Mouse (Mus musculus): ENCODE data around the gene Pias4. TPM values are rescaled to one million over a fixed set of nuclear protein-coding genes. Genes with fewer than 3 reads are reported as not detected.
A peak's percentile ranks its signal among the peaks of the same experiment; 100 is the strongest.
"Not testable (repeated sequence)": the region's sequence is repeated elsewhere in the genome, so short reads cannot be mapped to it uniquely, and the experiment has no call there.

Gene Pias4
- polyA plus RNA-seq (2015; fragmentation: Nextera tagmentation; extraction: Ambion mirVana) = 27.9 TPM in 2 replicates

DNA sequence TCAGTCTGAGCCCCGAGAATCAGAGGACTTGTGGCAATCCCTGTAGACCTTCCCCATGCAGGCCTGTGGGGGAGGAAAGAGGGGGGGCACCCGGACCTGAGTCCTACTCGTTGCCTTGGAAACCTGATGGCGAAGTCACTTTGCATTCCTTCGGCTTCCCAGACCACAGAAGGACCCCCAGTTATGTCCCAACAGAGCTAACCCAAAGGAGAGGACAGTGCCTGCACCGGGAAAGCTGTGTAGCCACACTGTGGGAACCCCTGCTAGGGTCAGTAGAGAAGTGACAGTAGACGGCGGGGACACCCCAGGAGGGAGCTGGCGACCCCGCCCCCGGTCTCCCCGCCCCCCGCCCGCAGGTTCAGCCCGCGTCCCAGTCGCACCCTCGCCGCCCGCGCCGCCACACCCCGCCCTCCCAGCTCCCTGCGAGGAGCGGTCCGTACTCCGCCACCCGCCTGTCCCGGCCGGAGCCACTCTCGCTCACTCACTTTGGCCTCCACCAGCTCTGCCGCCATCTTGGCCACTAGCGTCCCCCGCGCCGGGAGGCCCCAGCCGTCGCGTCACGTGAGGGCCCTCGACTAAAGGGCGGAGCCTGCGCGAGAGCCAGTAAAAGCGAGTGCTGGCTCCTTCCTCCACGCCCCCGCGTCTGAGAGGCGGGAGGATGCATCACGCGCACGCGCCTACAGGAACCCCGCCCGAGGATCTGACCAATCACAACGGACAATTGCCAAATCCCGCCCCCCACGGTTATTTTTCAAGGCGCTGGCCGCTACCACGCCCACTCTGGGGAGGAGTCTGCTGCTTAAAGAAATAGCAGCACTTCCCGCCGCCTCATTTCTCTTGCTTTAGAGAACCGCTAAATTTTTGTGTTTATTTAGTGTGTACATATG is at the start of gene Pias4:
TSS of gene Pias4 (minus strand) at position 724 of the 887 bp plus-strand sequence.
- Histone ChIP-seq H3K4me1 (ENCODE audit: insufficient read depth, low read depth, low read length) (peaks cover 16% of the 10 kb centered on the region), H3K9ac (replicated peaks; ENCODE audit: low read depth) (peak within 1 kb of the TSS; percentile 77), H3K9me3 (ENCODE audit: low read length) (no peaks in the 10 kb centered on the region), H3K36me3 (ENCODE audit: insufficient read depth, low read length) (peaks cover 1% of the 10 kb centered on the region; the same call in 1 of the 2 replicates), H3K27ac (ENCODE audit: low read length) (peak within 1 kb of the TSS; percentile 85), H3K4me3 (ENCODE audit: low read depth, low read length) (peak within 1 kb of the TSS; percentile 88), H3K27me3 (replicated peaks; ENCODE audit: insufficient read depth, low read length) (no peaks in the 10 kb centered on the region), H3K4me2 (replicated peaks; ENCODE audit: low read depth, low read length) (peak within 1 kb of the TSS; percentile 93)
- peak; percentile 93 for ATAC-seq
- no peak for TF ChIP-seq EP300 (IDR thresholded peaks at IDR 0.05)
- TF ChIP-seq CTCF (IDR thresholded peaks at IDR 0.05) = no peak
- WGBS = under 1% methylated on average over 38 of the region's 64 CpGs
- DNase-seq (ENCODE audit: low spot score) = peak; percentile 100

DNA sequence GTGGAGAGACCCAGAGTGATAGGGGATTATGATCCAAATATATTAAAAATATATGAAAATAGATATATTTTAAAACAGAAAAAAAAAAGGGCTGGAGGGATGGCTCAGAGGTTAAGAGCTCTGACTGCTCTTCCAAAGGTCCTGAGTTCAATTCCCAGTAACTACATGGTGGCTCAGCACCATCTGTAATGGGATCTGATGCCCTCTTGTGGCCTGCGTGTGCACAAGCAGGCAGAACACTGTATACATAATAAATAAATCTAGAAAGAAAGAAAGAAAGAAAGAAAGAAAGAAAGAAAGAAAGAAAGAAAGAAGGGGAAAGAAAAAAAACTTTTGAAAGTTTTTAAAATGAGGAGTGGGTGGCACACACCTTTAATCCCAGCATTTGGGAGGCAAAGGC is 49.5 kb upstream of the Pias4 start:
- WGBS = 3% methylated on average over 1 of the region's 1 CpGs
- DNase-seq (ENCODE audit: low spot score) = peak; percentile 23
- H3K4me1 ChIP-seq (ENCODE audit: insufficient read depth, low read depth, low read length); H3K4me3 ChIP-seq (ENCODE audit: low read depth, low read length); H3K36me3 ChIP-seq (ENCODE audit: insufficient read depth, low read length); H3K27ac ChIP-seq (ENCODE audit: low read length); H3K9me3 ChIP-seq (ENCODE audit: low read length); ATAC-seq; H3K27me3 ChIP-seq (replicated peaks; ENCODE audit: insufficient read depth, low read length); H3K9ac ChIP-seq (replicated peaks; ENCODE audit: low read depth); H3K4me2 ChIP-seq (replicated peaks; ENCODE audit: low read depth, low read length): not testable (repeated sequence)
- TF ChIP-seq CTCF (IDR thresholded peaks at IDR 0.05) = peak; percentile 71

DNA sequence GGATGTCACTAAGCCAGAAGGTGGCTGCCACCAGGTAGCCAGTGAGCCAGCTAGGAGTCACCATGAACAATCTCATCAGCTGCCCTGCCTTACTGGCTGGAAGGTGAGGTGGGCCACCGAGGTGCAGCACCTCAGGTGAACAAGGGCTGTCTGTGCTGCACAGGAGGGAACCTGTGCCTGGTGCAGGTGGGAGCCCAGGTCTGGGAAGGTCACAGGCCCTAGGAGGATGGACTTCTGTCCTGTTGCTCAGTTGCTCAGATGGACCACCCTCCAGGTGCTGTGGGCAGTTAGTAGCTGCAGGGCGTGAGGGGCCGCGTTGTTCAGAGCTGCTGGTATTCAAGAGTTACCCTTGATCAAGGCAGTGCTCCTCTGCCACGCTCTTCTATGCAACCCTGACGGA is 49.1 kb upstream of the Pias4 start:
- H3K4me1 ChIP-seq (ENCODE audit: insufficient read depth, low read depth, low read length) = no peaks in the 10 kb centered on the region
- no peaks in the 10 kb centered on the region for H3K27me3 ChIP-seq (replicated peaks; ENCODE audit: insufficient read depth, low read length)
- H3K36me3 ChIP-seq (ENCODE audit: insufficient read depth, low read length) = no peaks in the 10 kb centered on the region
- no peak overlapping the region for H3K27ac ChIP-seq (ENCODE audit: low read length)
- ATAC-seq (no peak), DNase-seq (ENCODE audit: low spot score) (no peak)
- no peak overlapping the region for H3K9ac ChIP-seq (replicated peaks; ENCODE audit: low read depth)
- no peaks in the 10 kb centered on the region for H3K9me3 ChIP-seq (ENCODE audit: low read length)
- 80% methylated on average over 6 of the region's 6 CpGs for WGBS
- no peak overlapping the region for H3K4me3 ChIP-seq (ENCODE audit: low read depth, low read length)
- no peak overlapping the region for H3K4me2 ChIP-seq (replicated peaks; ENCODE audit: low read depth, low read length)
- TF ChIP-seq EP300 (IDR thresholded peaks at IDR 0.05) (no peak), CTCF (IDR thresholded peaks at IDR 0.05) (no peak)

DNA sequence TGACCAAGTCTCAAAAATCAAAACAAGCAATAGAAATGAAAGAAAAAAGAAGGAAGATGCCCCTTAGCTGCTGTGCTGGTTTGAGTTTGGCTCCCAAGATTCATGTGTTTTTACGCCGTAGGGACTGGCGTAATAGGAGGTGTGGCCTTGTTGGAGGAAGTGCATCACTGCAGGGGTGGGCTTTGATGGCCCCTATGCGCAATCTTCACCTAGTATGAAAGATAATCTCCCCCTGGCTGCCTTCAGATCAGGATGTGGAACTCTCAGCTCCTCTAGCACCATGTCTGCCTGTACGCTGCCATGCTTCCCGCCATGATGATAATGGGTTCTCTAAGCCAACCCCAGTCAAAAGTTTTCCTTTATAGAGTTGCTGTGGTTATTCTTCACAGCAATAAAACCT is 48.5 kb upstream of the Pias4 start:
- H3K9ac ChIP-seq (replicated peaks; ENCODE audit: low read depth) = no peak overlapping the region
- DNase-seq (ENCODE audit: low spot score) (no peak), ATAC-seq (no peak)
- no peaks in the 10 kb centered on the region for H3K36me3 ChIP-seq (ENCODE audit: insufficient read depth, low read length)
- H3K4me1 ChIP-seq (ENCODE audit: insufficient read depth, low read depth, low read length) = no peaks in the 10 kb centered on the region
- H3K27me3 ChIP-seq (replicated peaks; ENCODE audit: insufficient read depth, low read length) = no peaks in the 10 kb centered on the region
- H3K9me3 ChIP-seq (ENCODE audit: low read length) = no peaks in the 10 kb centered on the region
- no peak overlapping the region for H3K4me2 ChIP-seq (replicated peaks; ENCODE audit: low read depth, low read length)
- WGBS = 81% methylated on average over 6 of the region's 6 CpGs
- TF ChIP-seq EP300 (IDR thresholded peaks at IDR 0.05) = no peak
- TF ChIP-seq CTCF (IDR thresholded peaks at IDR 0.05) = no peak
- H3K27ac ChIP-seq (ENCODE audit: low read length) = no peak overlapping the region
- no peak overlapping the region for H3K4me3 ChIP-seq (ENCODE audit: low read depth, low read length)

DNA sequence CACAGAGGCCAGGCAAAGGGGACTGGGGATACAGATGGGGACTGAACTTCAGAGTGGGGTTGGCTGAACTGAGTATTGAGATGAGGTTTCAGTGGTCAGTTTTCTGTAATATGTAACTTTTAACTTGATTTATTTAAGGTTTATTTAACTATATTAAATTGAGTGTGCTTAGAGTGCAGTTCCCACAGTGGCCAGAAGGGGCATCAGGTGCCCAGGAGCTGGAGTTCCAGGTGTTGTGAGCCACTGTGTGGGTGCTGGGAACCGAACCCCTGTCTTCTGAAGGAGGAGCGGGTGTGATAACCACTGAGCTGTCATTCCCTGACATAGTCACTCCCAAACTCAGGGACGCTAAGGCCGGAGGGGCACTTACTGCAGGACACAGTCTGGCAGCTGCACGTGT is 42.4 kb upstream of the Pias4 start:
- no peaks in the 10 kb centered on the region for H3K4me1 ChIP-seq (ENCODE audit: insufficient read depth, low read depth, low read length)
- H3K27ac ChIP-seq (ENCODE audit: low read length) = no peak overlapping the region
- ATAC-seq (no peak), DNase-seq (ENCODE audit: low spot score) (no peak)
- peak; percentile 29 for TF ChIP-seq CTCF (IDR thresholded peaks at IDR 0.05)
- no peak for TF ChIP-seq EP300 (IDR thresholded peaks at IDR 0.05)
- H3K4me3 ChIP-seq (ENCODE audit: low read depth, low read length) = no peak overlapping the region
- no peaks in the 10 kb centered on the region for H3K27me3 ChIP-seq (replicated peaks; ENCODE audit: insufficient read depth, low read length)
- H3K4me2 ChIP-seq (replicated peaks; ENCODE audit: low read depth, low read length) = no peak overlapping the region
- H3K36me3 ChIP-seq (ENCODE audit: insufficient read depth, low read length) = no peaks in the 10 kb centered on the region
- H3K9me3 ChIP-seq (ENCODE audit: low read length) = no peaks in the 10 kb centered on the region
- H3K9ac ChIP-seq (replicated peaks; ENCODE audit: low read depth) = no peak overlapping the region
- 93% methylated on average over 5 of the region's 5 CpGs for WGBS

DNA sequence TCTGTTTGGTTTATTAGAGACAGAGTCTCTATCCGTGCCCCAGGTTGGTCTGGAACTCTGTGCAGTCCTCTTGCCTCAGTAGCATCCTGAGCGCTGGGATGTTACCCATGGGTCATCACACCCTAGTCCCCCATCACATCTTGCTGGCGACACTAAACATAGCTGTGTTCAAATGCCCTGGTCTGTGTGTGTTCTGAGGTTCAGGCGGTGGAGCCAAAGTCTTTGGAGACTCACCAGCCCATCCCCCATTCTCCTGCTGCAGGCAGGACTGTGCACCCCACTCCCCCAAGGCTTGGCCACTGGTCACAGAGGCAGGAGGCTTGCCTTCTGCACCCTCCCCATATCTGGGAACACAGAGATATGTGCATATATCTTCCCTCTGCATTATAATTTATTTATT is 36.4 kb upstream of the Pias4 start:
- Histone ChIP-seq H3K36me3 (ENCODE audit: insufficient read depth, low read length) (no peaks in the 10 kb centered on the region), H3K4me3 (ENCODE audit: low read depth, low read length) (no peak overlapping the region), H3K9ac (replicated peaks; ENCODE audit: low read depth) (no peak overlapping the region), H3K9me3 (ENCODE audit: low read length) (no peaks in the 10 kb centered on the region), H3K27me3 (replicated peaks; ENCODE audit: insufficient read depth, low read length) (no peaks in the 10 kb centered on the region), H3K27ac (ENCODE audit: low read length) (no peak overlapping the region), H3K4me2 (replicated peaks; ENCODE audit: low read depth, low read length) (no peak overlapping the region), H3K4me1 (ENCODE audit: insufficient read depth, low read depth, low read length) (no peaks in the 10 kb centered on the region)
- no peak for ATAC-seq
- 65% methylated on average over 4 of the region's 4 CpGs for WGBS
- no peak for TF ChIP-seq CTCF (IDR thresholded peaks at IDR 0.05)
- no peak for TF ChIP-seq EP300 (IDR thresholded peaks at IDR 0.05)
- no peak for DNase-seq (ENCODE audit: low spot score)

Data from lung, postnatal 0 days (tissue).